Mouse (Mus musculus): ENCODE data around the gene Gm49395.

GRCm38 (mm10) chr13:115020727-115021126 lies 81.0 kb downstream of the Gm49395 start:
- TF ChIP-seq GATA2 (IDR thresholded peaks at IDR 0.05; ENCODE audit: borderline replicate concordance, low read depth, low read length) = no peak
- no peak for TF ChIP-seq CTCF (IDR thresholded peaks at IDR 0.05; ENCODE audit: low read depth, low read length)
- no peak for TF ChIP-seq TAL1 (conservative IDR thresholded peaks at IDR 0.05; ENCODE audit: low read depth, low read length)
- no peak for TF ChIP-seq GATA1 (IDR thresholded peaks at IDR 0.05; ENCODE audit: borderline replicate concordance, low read length)
- TF ChIP-seq POLR2AphosphoS5 (IDR thresholded peaks at IDR 0.05; ENCODE audit: insufficient replicate concordance, low read depth, low read length) = no peak
